Mouse (Mus musculus) limb, embryonic 14.5 days (tissue): ENCODE data around the gene Gadd45gip1. TPM values are rescaled to one million over a fixed set of nuclear protein-coding genes. Genes with fewer than 3 reads are reported as not detected.

Experiments
- ATAC-seq: fragments of 200-750 bp; cut with Nextera tagmentation; 2 replicates; pipeline ENCODE4 v1.8.0; 2017; ENCODE audit warnings: low read depth, moderate number of reproducible peaks, moderate TSS enrichment; ENCODE audit not compliant: low FRiP score
- DNase-seq: peaks from one replicate; pipeline ENCODE4 v3.0.0-alpha.2; 2015; ENCODE audit warnings: low spot score
- H3K27ac ChIP-seq: fragments of 300-500 bp; sonication (generic); replicated peaks from 2 replicates; pipeline ENCODE4 v1.5.1; 2014; ENCODE audit warnings: low read depth, mild to moderate bottlenecking, low read length, moderate library complexity, mixed read lengths
- H3K27me3 ChIP-seq: fragments of 300-500 bp; sonication (generic); 2 replicates; pipeline ENCODE4 v1.6.1; 2014; ENCODE audit warnings: low read length, mixed read lengths; ENCODE audit not compliant: control insufficient read depth, insufficient read depth
- H3K36me3 ChIP-seq: fragments of 300-500 bp; sonication (generic); 2 replicates; pipeline ENCODE4 v1.6.1; 2014; ENCODE audit warnings: mild to moderate bottlenecking, low read length, moderate library complexity, mixed read lengths; ENCODE audit not compliant: control insufficient read depth, insufficient read depth
- H3K4me1 ChIP-seq: fragments of 300-500 bp; sonication (generic); 2 replicates; pipeline ENCODE4 v1.6.1; 2014; ENCODE audit warnings: antibody characterized with exemption, low read length, mixed read lengths; ENCODE audit not compliant: control insufficient read depth, insufficient read depth
- H3K4me2 ChIP-seq: fragments of 300-500 bp; sonication (generic); replicated peaks from 2 replicates; pipeline ENCODE4 v1.6.1; 2014; ENCODE audit warnings: low read depth, mild to moderate bottlenecking, low read length, moderate library complexity; ENCODE audit not compliant: severe bottlenecking
- H3K4me3 ChIP-seq: fragments of 300-500 bp; sonication (generic); replicated peaks from 2 replicates; pipeline ENCODE4 v1.5.1; 2014; ENCODE audit warnings: low read length
- H3K9ac ChIP-seq: fragments of 300-500 bp; sonication (generic); 2 replicates; pipeline ENCODE4 v1.6.1; 2014; ENCODE audit warnings: mild to moderate bottlenecking, low read depth, low read length, moderate library complexity; ENCODE audit not compliant: severe bottlenecking
- H3K9me3 ChIP-seq: fragments of 300-500 bp; sonication (generic); 2 replicates; pipeline ENCODE4 v1.6.1; 2016; ENCODE audit warnings: low read length; ENCODE audit not compliant: control insufficient read depth
- POLR2A ChIP-seq: fragments of 200-500 bp; IDR thresholded peaks from 2 replicates; pipeline ENCODE4 v1.8.0; 2012; ENCODE audit warnings: inconsistent platforms, mild to moderate bottlenecking, moderate library complexity, borderline replicate concordance; ENCODE audit not compliant: insufficient read depth, insufficient read length; ENCODE audit errors: extremely low read depth
- WGBS: fragments of 180-500 bp; shearing (Covaris S2); extraction: QIAGEN DNeasy Blood & Tissue Kit; methylation state at CpG from one replicate; pipeline ENCODE4 v1.1.7; 2014; 5-methylcytosine and 5-hydroxymethylcytosine counted together
- microRNA-seq: library from miRNA; unstranded; fragments of <30 nt; microRNA quantifications from one replicate; pipeline ENCODE4, GENCODE M21; 2016
- polyA plus RNA-seq, 2 experiments: library from polyadenylated mRNA; depleted of rRNA in 1 of 2; stranded (reverse) in 1 of 2; unstranded in 1 of 2; fragments of >200 nt; fragmentation: Nextera tagmentation in 1 of 2; extraction: Ambion mirVana in 1 of 2; gene quantifications; 2 replicates each; pipeline versions ENCODE4 v1.2.1 to v1.2.3; 2012 to 2014

The Gadd45gip1 gene
- polyA plus RNA-seq, 2 experiments = 44.9 to 45.6 TPM

GRCm38 (mm10) chr8:84878915-84879314 is 47.6 kb downstream of the Gadd45gip1 start:
- Histone ChIP-seq H3K9ac (no peak overlapping the region), H3K4me2 (no peak overlapping the region), H3K27ac (no peak overlapping the region), H3K27me3 (no peaks in the 10 kb centered on the region), H3K9me3 (no peaks in the 10 kb centered on the region), H3K4me1 (no peaks in the 10 kb centered on the region), H3K36me3 (peaks cover 7% of the 10 kb centered on the region; the same call in 1 of the 2 replicates), H3K4me3 (no peak overlapping the region)
- DNase-seq (no peak), ATAC-seq (no peak)
- 88% methylated on average over 1 of the region's 1 CpGs for WGBS
- no peak for TF ChIP-seq POLR2A

- Histone ChIP-seq H3K27ac (no peak overlapping the region), H3K36me3 (peaks cover 45% of the 10 kb centered on the region), H3K9ac (no peak overlapping the region), H3K4me3 (no peak overlapping the region), H3K4me2 (no peak overlapping the region), H3K4me1 (no peaks in the 10 kb centered on the region), H3K9me3 (no peaks in the 10 kb centered on the region), H3K27me3 (no peaks in the 10 kb centered on the region)
- ATAC-seq (no peak), DNase-seq (no peak)
- WGBS = 86% methylated on average over 4 of the region's 4 CpGs
- no peak for TF ChIP-seq POLR2A
Measured at GRCm38 (mm10) chr8:84884728-84885127, 53.4 kb downstream of the Gadd45gip1 start.

Small RNAs within 50 kb of the gene (microRNA-seq; reads per million reads assigned to microRNA genes)
- not detected for gene Mir7069

Other genes with a start within 250 kb of the Gadd45gip1 start
- gene Ier2, start 168.7 kb upstream of the Gadd45gip1 start, polyA plus RNA-seq (2012; rRNA removed) = 33.3 and 38.2 TPM in 2 replicates
- gene Ier2, start 168.7 kb upstream of the Gadd45gip1 start, polyA plus RNA-seq (2014; fragmentation: Nextera tagmentation; extraction: Ambion mirVana) = 66.0 and 70.1 TPM in 2 replicates
- 144 and 158 TPM in 2 replicates for gene Trmt1, start 145.2 kb upstream of the Gadd45gip1 start, polyA plus RNA-seq (2012; rRNA removed)
- 71.0 and 71.7 TPM in 2 replicates for gene Trmt1, start 145.2 kb upstream of the Gadd45gip1 start, polyA plus RNA-seq (2014; fragmentation: Nextera tagmentation; extraction: Ambion mirVana)
- 68.8 and 86.2 TPM in 2 replicates for gene Nacc1, start 143.7 kb upstream of the Gadd45gip1 start, polyA plus RNA-seq (2012; rRNA removed)
- 18.5 and 19.8 TPM in 2 replicates for gene Nacc1, start 143.7 kb upstream of the Gadd45gip1 start, polyA plus RNA-seq (2014; fragmentation: Nextera tagmentation; extraction: Ambion mirVana)
- gene Lyl1, start 130.1 kb upstream of the Gadd45gip1 start, polyA plus RNA-seq (2012; rRNA removed) = 7.1 and 7.6 TPM in 2 replicates
- gene Lyl1, start 130.1 kb upstream of the Gadd45gip1 start, polyA plus RNA-seq (2014; fragmentation: Nextera tagmentation; extraction: Ambion mirVana) = 5.6 and 6.2 TPM in 2 replicates
- gene G430095P16Rik, start 108.5 kb upstream of the Gadd45gip1 start, polyA plus RNA-seq (2012; rRNA removed) = 4.3 and 4.8 TPM in 2 replicates
- 5.7 and 6.0 TPM in 2 replicates for gene G430095P16Rik, start 108.5 kb upstream of the Gadd45gip1 start, polyA plus RNA-seq (2014; fragmentation: Nextera tagmentation; extraction: Ambion mirVana)
- 81.2 and 97.7 TPM in 2 replicates for gene Nfix, start 31.2 kb upstream of the Gadd45gip1 start, polyA plus RNA-seq (2012; rRNA removed)
- 100 and 108 TPM in 2 replicates for gene Nfix, start 31.2 kb upstream of the Gadd45gip1 start, polyA plus RNA-seq (2014; fragmentation: Nextera tagmentation; extraction: Ambion mirVana)
- gene Dand5, start 8.7 kb upstream of the Gadd45gip1 start, polyA plus RNA-seq (2012; rRNA removed) = 5.7 and 5.9 TPM in 2 replicates
- gene Dand5, start 8.7 kb upstream of the Gadd45gip1 start, polyA plus RNA-seq (2014; fragmentation: Nextera tagmentation; extraction: Ambion mirVana) = 6.4 and 6.9 TPM in 2 replicates
- 82.0 and 82.4 TPM in 2 replicates for gene Rad23a, start 9.1 kb downstream of the Gadd45gip1 start, polyA plus RNA-seq (2012; rRNA removed)
- gene Rad23a, start 9.1 kb downstream of the Gadd45gip1 start, polyA plus RNA-seq (2014; fragmentation: Nextera tagmentation; extraction: Ambion mirVana) = 104 and 109 TPM in 2 replicates
- 575 and 831 TPM in 2 replicates for gene Calr, start 15.4 kb downstream of the Gadd45gip1 start, polyA plus RNA-seq (2012; rRNA removed)
- 802 and 827 TPM in 2 replicates for gene Calr, start 15.4 kb downstream of the Gadd45gip1 start, polyA plus RNA-seq (2014; fragmentation: Nextera tagmentation; extraction: Ambion mirVana)
- gene Farsa, start 25.5 kb downstream of the Gadd45gip1 start, polyA plus RNA-seq (2012; rRNA removed) = 105 and 123 TPM in 2 replicates
- 78.4 and 81.2 TPM in 2 replicates for gene Farsa, start 25.5 kb downstream of the Gadd45gip1 start, polyA plus RNA-seq (2014; fragmentation: Nextera tagmentation; extraction: Ambion mirVana)
- gene Syce2, start 40.6 kb downstream of the Gadd45gip1 start, polyA plus RNA-seq (2012; rRNA removed) = 30.5 and 36.9 TPM in 2 replicates
- 75.3 and 78.4 TPM in 2 replicates for gene Syce2, start 40.6 kb downstream of the Gadd45gip1 start, polyA plus RNA-seq (2014; fragmentation: Nextera tagmentation; extraction: Ambion mirVana)
- 45.8 and 58.9 TPM in 2 replicates for gene Gcdh, start 62.4 kb downstream of the Gadd45gip1 start, polyA plus RNA-seq (2012; rRNA removed)
- gene Gcdh, start 62.4 kb downstream of the Gadd45gip1 start, polyA plus RNA-seq (2014; fragmentation: Nextera tagmentation; extraction: Ambion mirVana) = 29.8 and 34.5 TPM in 2 replicates
- gene Klf1, start 70.4 kb downstream of the Gadd45gip1 start, polyA plus RNA-seq (2012; rRNA removed) = 2.5 and 3.0 TPM in 2 replicates
- gene Klf1, start 70.4 kb downstream of the Gadd45gip1 start, polyA plus RNA-seq (2014; fragmentation: Nextera tagmentation; extraction: Ambion mirVana) = 1.4 and 2.0 TPM in 2 replicates
- 18.5 and 20.5 TPM in 2 replicates for gene Dnase2a, start 77.0 kb downstream of the Gadd45gip1 start, polyA plus RNA-seq (2012; rRNA removed)
- gene Dnase2a, start 77.0 kb downstream of the Gadd45gip1 start, polyA plus RNA-seq (2014; fragmentation: Nextera tagmentation; extraction: Ambion mirVana) = 13.8 and 15.4 TPM in 2 replicates
- gene Mast1, start 105.8 kb downstream of the Gadd45gip1 start, polyA plus RNA-seq (2012; rRNA removed) = 0.36 and 0.50 TPM in 2 replicates
- 0.15 and 0.32 TPM in 2 replicates for gene Mast1, start 105.8 kb downstream of the Gadd45gip1 start, polyA plus RNA-seq (2014; fragmentation: Nextera tagmentation; extraction: Ambion mirVana)
- gene Rtbdn, start 115.5 kb downstream of the Gadd45gip1 start, polyA plus RNA-seq (2012; rRNA removed) = not detected in 2 replicates
- gene Rtbdn, start 115.5 kb downstream of the Gadd45gip1 start, polyA plus RNA-seq (2014; fragmentation: Nextera tagmentation; extraction: Ambion mirVana) = not detected in 2 replicates
- gene Gm49661, start 137.9 kb downstream of the Gadd45gip1 start, polyA plus RNA-seq (2012; rRNA removed) = 2.0 TPM in 1 of 2 replicates, not detected in the other
- gene Gm49661, start 137.9 kb downstream of the Gadd45gip1 start, polyA plus RNA-seq (2014; fragmentation: Nextera tagmentation; extraction: Ambion mirVana) = not detected in 2 replicates
- gene Prdx2, start 138.1 kb downstream of the Gadd45gip1 start, polyA plus RNA-seq (2012; rRNA removed) = 387 and 405 TPM in 2 replicates
- 839 and 877 TPM in 2 replicates for gene Prdx2, start 138.1 kb downstream of the Gadd45gip1 start, polyA plus RNA-seq (2014; fragmentation: Nextera tagmentation; extraction: Ambion mirVana)
- 58.6 and 60.8 TPM in 2 replicates for gene Rnaseh2a, start 138.2 kb downstream of the Gadd45gip1 start, polyA plus RNA-seq (2012; rRNA removed)
- 87.6 and 90.8 TPM in 2 replicates for gene Rnaseh2a, start 138.2 kb downstream of the Gadd45gip1 start, polyA plus RNA-seq (2014; fragmentation: Nextera tagmentation; extraction: Ambion mirVana)
- gene Junb, start 147.2 kb downstream of the Gadd45gip1 start, polyA plus RNA-seq (2012; rRNA removed) = 11.3 and 16.4 TPM in 2 replicates
- gene Junb, start 147.2 kb downstream of the Gadd45gip1 start, polyA plus RNA-seq (2014; fragmentation: Nextera tagmentation; extraction: Ambion mirVana) = 16.9 and 18.0 TPM in 2 replicates
- 15.1 and 17.7 TPM in 2 replicates for gene Hook2, start 159.1 kb downstream of the Gadd45gip1 start, polyA plus RNA-seq (2012; rRNA removed)
- 17.4 and 18.1 TPM in 2 replicates for gene Hook2, start 159.1 kb downstream of the Gadd45gip1 start, polyA plus RNA-seq (2014; fragmentation: Nextera tagmentation; extraction: Ambion mirVana)
- gene Best2, start 183.0 kb downstream of the Gadd45gip1 start, polyA plus RNA-seq (2012; rRNA removed) = 0.08 and 0.15 TPM in 2 replicates
- gene Best2, start 183.0 kb downstream of the Gadd45gip1 start, polyA plus RNA-seq (2014; fragmentation: Nextera tagmentation; extraction: Ambion mirVana) = not detected in 2 replicates
- 173 and 207 TPM in 2 replicates for gene Asna1, start 193.8 kb downstream of the Gadd45gip1 start, polyA plus RNA-seq (2012; rRNA removed)
- gene Asna1, start 193.8 kb downstream of the Gadd45gip1 start, polyA plus RNA-seq (2014; fragmentation: Nextera tagmentation; extraction: Ambion mirVana) = 95.0 and 98.0 TPM in 2 replicates
- 163 and 168 TPM in 2 replicates for gene Trir, start 195.3 kb downstream of the Gadd45gip1 start, polyA plus RNA-seq (2012; rRNA removed)
- gene Trir, start 195.3 kb downstream of the Gadd45gip1 start, polyA plus RNA-seq (2014; fragmentation: Nextera tagmentation; extraction: Ambion mirVana) = 135 and 156 TPM in 2 replicates
- 89.9 and 112 TPM in 2 replicates for gene Tnpo2, start 205.4 kb downstream of the Gadd45gip1 start, polyA plus RNA-seq (2012; rRNA removed)
- gene Tnpo2, start 205.4 kb downstream of the Gadd45gip1 start, polyA plus RNA-seq (2014; fragmentation: Nextera tagmentation; extraction: Ambion mirVana) = 16.9 and 18.0 TPM in 2 replicates
- gene Fbxw9, start 228.5 kb downstream of the Gadd45gip1 start, polyA plus RNA-seq (2012; rRNA removed) = 51.0 and 73.3 TPM in 2 replicates
- 28.6 and 30.5 TPM in 2 replicates for gene Fbxw9, start 228.5 kb downstream of the Gadd45gip1 start, polyA plus RNA-seq (2014; fragmentation: Nextera tagmentation; extraction: Ambion mirVana)
- 0.99 TPM in 1 of 2 replicates, not detected in the other for gene Gm5741, start 236.5 kb downstream of the Gadd45gip1 start, polyA plus RNA-seq (2012; rRNA removed)
- 0.74 and 1.6 TPM in 2 replicates for gene Gm5741, start 236.5 kb downstream of the Gadd45gip1 start, polyA plus RNA-seq (2014; fragmentation: Nextera tagmentation; extraction: Ambion mirVana)
- 44.9 and 46.9 TPM in 2 replicates for gene Dhps, start 240.2 kb downstream of the Gadd45gip1 start, polyA plus RNA-seq (2012; rRNA removed)
- 46.1 and 47.7 TPM in 2 replicates for gene Dhps, start 240.2 kb downstream of the Gadd45gip1 start, polyA plus RNA-seq (2014; fragmentation: Nextera tagmentation; extraction: Ambion mirVana)
- gene Wdr83os, start 249.2 kb downstream of the Gadd45gip1 start, polyA plus RNA-seq (2012; rRNA removed) = 87.2 and 112 TPM in 2 replicates
- gene Wdr83os, start 249.2 kb downstream of the Gadd45gip1 start, polyA plus RNA-seq (2014; fragmentation: Nextera tagmentation; extraction: Ambion mirVana) = 138 and 139 TPM in 2 replicates
- gene Wdr83, start 249.8 kb downstream of the Gadd45gip1 start, polyA plus RNA-seq (2012; rRNA removed) = 53.2 and 58.4 TPM in 2 replicates
- 36.8 and 38.4 TPM in 2 replicates for gene Wdr83, start 249.8 kb downstream of the Gadd45gip1 start, polyA plus RNA-seq (2014; fragmentation: Nextera tagmentation; extraction: Ambion mirVana)